Mouse (Mus musculus): ENCODE results near the gene Gm3404. TPM values are rescaled to one million over a fixed set of nuclear protein-coding genes. Genes with fewer than 3 reads are reported as not detected.

Gene Gm3404
- polyA plus RNA-seq (2015; fragmentation: Nextera tagmentation; extraction: Ambion mirVana) = not detected in 2 replicates

DNA sequence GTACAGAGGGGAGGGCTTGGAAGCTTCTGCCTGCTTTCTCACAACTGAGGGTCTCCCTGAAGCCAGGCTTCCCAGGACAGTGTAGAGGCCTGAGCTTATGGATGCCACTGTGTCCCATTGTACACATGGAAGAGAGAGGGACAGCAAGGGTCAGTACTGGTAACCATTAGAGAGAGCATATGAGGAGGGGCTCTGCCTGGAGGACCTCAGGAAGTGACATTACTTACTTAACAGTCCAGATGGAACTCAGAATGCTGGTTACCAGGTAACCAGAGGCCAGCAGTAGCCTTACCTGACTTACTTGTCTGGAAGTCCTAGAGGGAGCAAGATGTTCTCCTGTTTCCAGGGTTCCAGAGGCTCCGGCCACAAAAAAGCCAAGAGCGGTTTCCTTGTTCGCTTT lies at the start of gene Gm3404:
Gm3404 (plus strand) TSS at position 301 of the 400 bp plus-strand sequence.

DNA sequence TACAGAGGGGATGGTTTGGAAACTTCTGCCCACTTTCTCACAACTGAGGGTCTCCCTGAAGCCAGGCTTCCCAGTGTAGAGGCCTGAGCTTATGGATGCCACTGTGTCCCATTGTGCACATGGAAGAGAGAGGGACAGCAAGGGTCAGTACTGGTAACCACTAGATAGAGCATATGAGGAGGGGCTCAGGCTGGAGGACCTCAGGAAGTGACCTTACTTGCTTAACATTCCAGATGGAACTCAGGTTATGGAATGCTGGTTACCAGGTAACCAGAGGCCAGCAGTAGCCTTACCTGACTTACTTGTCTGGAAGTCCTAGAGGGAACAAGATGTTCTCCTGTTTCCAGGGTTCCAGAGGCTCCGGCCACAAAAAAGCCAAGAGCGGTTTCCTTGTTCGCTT lies 43.9 kb upstream of the Gm3404 start, which contains the start of gene Gm6408:
Gm6408 (plus strand) TSS at position 301 of the 400 bp plus-strand sequence.

DNA sequence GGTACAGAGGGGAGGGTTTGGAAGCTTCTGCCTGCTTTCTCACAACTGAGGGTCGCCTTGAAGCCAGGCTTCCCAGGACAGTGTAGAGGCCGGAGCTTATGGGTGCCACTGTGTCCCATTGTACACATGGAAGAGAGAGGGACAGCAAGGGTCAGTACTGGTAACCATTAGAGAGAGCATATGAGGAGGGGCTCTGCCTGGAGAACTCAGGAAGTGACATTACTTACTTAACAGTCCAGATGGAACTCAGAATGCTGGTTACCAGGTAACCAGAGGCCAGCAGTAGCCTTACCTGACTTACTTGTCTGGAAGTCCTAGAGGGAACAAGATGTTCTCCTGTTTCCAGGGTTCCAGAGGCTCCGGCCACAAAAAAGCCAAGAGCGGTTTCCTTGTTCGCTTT lies 34.5 kb upstream of the Gm3404 start, which contains the start of gene Gm6370:
Gm6370 (plus strand) TSS at position 301 of the 400 bp plus-strand sequence.

DNA sequence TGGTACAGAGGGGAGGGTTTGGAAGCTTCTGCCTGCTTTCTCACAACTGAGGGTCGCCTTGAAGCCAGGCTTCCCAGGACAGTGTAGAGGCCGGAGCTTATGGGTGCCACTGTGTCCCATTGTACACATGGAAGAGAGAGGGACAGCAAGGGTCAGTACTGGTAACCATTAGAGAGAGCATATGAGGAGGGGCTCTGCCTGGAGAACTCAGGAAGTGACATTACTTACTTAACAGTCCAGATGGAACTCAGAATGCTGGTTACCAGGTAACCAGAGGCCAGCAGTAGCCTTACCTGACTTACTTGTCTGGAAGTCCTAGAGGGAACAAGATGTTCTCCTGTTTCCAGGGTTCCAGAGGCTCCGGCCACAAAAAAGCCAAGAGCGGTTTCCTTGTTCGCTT lies 23.5 kb upstream of the Gm3404 start, which contains the start of gene 4930449I24Rik:
4930449I24Rik (plus strand) TSS at position 301 of the 400 bp plus-strand sequence.

DNA sequence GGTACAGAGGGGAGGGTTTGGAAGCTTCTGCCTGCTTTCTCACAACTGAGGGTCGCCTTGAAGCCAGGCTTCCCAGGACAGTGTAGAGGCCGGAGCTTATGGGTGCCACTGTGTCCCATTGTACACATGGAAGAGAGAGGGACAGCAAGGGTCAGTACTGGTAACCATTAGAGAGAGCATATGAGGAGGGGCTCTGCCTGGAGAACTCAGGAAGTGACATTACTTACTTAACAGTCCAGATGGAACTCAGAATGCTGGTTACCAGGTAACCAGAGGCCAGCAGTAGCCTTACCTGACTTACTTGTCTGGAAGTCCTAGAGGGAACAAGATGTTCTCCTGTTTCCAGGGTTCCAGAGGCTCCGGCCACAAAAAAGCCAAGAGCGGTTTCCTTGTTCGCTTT lies 11.8 kb upstream of the Gm3404 start, which contains the start of gene Gm3402:
Gm3402 (plus strand) TSS at position 301 of the 400 bp plus-strand sequence.

DNA sequence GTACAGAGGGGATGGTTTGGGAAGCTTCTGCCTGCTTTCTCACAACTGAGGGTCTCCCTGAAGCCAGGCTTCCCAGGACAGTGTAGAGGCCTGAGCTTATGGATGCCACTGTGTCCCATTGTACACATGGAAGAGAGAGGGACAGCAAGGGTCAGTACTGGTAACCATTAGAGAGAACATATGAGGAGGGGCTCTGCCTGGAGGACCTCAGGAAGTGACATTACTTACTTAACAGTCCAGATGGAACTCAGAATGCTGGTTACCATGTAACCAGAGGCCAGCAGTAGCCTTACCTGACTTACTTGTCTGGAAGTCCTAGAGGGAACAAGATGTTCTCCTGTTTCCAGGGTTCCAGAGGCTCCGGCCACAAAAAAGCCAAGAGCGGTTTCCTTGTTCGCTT lies 11.7 kb downstream of the Gm3404 start, which contains the start of gene Gm3409:
Gm3409 (plus strand) TSS at position 301 of the 400 bp plus-strand sequence.

DNA sequence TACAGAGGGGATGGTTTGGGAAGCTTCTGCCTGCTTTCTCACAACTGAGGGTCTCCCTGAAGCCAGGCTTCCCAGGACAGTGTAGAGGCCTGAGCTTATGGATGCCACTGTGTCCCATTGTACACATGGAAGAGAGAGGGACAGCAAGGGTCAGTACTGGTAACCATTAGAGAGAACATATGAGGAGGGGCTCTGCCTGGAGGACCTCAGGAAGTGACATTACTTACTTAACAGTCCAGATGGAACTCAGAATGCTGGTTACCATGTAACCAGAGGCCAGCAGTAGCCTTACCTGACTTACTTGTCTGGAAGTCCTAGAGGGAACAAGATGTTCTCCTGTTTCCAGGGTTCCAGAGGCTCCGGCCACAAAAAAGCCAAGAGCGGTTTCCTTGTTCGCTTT lies 30.2 kb downstream of the Gm3404 start, which contains the start of gene Gm3415:
Gm3415 (plus strand) TSS at position 301 of the 400 bp plus-strand sequence.

Other genes with a start within 250 kb of the Gm3404 start
- gene Wasf3, start 140.8 kb upstream of the Gm3404 start, polyA plus RNA-seq (2015; fragmentation: Nextera tagmentation; extraction: Ambion mirVana) = 0.30 and 0.34 TPM in 2 replicates
- gene Gm6408, start 43.8 kb upstream of the Gm3404 start, polyA plus RNA-seq (2015; fragmentation: Nextera tagmentation; extraction: Ambion mirVana) = not detected in 2 replicates
- not detected in 2 replicates for gene Gm6370, start 34.4 kb upstream of the Gm3404 start, polyA plus RNA-seq (2015; fragmentation: Nextera tagmentation; extraction: Ambion mirVana)
- gene 4930449I24Rik, start 23.4 kb upstream of the Gm3404 start, polyA plus RNA-seq (2015; fragmentation: Nextera tagmentation; extraction: Ambion mirVana) = not detected in 2 replicates
- gene Gm3402, start 11.7 kb upstream of the Gm3404 start, polyA plus RNA-seq (2015; fragmentation: Nextera tagmentation; extraction: Ambion mirVana) = not detected in 2 replicates
- not detected in 2 replicates for gene Gm3409, start 11.8 kb downstream of the Gm3404 start, polyA plus RNA-seq (2015; fragmentation: Nextera tagmentation; extraction: Ambion mirVana)
- gene Gm3415, start 30.3 kb downstream of the Gm3404 start, polyA plus RNA-seq (2015; fragmentation: Nextera tagmentation; extraction: Ambion mirVana) = not detected in 2 replicates
- gene Gpr12, start 59.4 kb downstream of the Gm3404 start, polyA plus RNA-seq (2015; fragmentation: Nextera tagmentation; extraction: Ambion mirVana) = not detected in 2 replicates

All from urinary bladder, postnatal 0 days (tissue).